Mouse (Mus musculus) lung, adult 2 months (tissue): ENCODE results near the gene Olfr1359.

ENCODE experiments used
- CTCF ChIP-seq: fragments of 200-500 bp; IDR thresholded peaks from 2 replicates; pipeline ENCODE4 v1.5.1; 2011; ENCODE audit warnings: mild to moderate bottlenecking, low read length, control low read depth; ENCODE audit not compliant: insufficient read depth
- POLR2A ChIP-seq: fragments of 200-500 bp; IDR thresholded peaks from 2 replicates; pipeline ENCODE4 v1.6.1; 2011; ENCODE audit warnings: low read depth, mild to moderate bottlenecking, control low read depth, low read length, borderline replicate concordance; ENCODE audit errors: extremely low read depth

- TF ChIP-seq CTCF (peak; percentile 84), POLR2A (no peak)
These were observed 36.3 kb downstream of the Olfr1359 start for GRCm38 (mm10) chr13:21734010-21734905.
